Mouse (Mus musculus) activated CD4-positive, CD25-positive, alpha-beta regulatory T cell, adult 4 months (primary cell): ENCODE results near the gene Dop1b. TPM values are rescaled to one million over a fixed set of nuclear protein-coding genes. Genes with fewer than 3 reads are reported as not detected.
"Not testable (repeated sequence)": the region's sequence is repeated elsewhere in the genome, so short reads cannot be mapped to it uniquely, and the experiment has no call there.

ENCODE experiments used
- ATAC-seq: one replicate; pipeline ENCODE4 v1.8.0; 2017
- polyA plus RNA-seq, 2 experiments: library from polyadenylated mRNA; unstranded; fragments of 100-300 nt; shearing (Covaris generic); gene quantifications; one replicate each; pipeline ENCODE4 v1.2.1; 2017

Gene Dop1b
- polyA plus RNA-seq, 2 experiments from 2014 or later: 24.5 to 25.5 TPM

DNA sequence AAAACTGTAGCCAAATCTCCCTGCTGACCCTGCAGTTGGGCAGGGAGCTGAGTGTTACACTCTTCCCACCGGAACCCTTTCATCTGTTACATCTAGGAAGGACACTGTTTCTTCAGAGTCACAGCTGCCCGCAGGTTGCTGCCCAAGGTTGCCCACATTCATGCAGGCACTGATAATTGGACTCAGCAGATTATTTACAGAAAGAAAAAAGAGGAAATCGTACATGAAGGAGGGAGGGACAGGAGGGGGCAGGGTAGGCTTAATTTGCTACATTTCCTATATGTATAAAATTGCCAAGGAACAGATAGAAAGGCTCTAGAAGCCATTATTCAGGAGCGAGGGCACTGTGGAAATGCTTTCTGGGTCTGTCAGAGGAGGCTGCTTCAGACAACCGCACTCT, 44.9 kb downstream of the Dop1b start:
- ATAC-seq: no peak

DNA sequence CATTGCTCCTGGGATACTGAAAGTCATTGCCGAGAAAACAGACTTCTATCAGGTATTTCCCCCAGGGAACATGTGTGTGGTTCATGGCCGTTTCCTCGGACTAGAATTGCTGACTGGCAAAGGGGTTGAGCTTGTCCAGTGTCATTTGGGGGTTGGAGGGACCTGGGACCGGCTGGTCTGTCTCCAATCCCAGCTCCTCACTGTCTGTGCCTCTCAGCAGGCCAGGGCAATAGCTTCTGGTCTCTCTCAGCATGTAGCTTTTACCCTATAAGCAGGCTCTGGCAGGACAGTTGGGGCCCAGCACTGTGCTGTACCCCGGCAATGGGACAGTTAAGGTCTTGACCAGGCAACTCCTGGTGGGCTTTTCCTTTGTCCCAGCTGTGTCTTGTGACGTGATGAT, 51.7 kb downstream of the Dop1b start:
- ATAC-seq: no peak

DNA sequence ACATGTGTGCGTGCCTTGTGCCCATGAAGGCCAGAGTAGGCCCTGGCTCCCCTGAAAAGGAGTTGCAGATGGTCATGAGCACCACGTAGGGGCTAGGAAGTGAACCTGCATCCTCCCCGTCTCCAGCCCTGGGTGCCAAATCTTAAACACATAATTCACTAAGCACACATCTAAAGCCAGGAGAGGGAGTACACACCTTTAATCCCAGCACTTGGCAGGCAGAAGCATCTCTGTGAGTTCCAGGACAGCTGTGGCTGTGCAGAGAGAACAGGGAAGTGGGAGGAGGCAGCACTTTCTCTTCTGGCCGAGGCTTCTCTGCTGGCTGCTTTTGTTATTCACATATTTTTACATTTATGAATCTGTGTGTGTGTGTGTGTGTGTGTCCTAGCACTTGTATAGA, 52.9 kb downstream of the Dop1b start:
- no peak for ATAC-seq

DNA sequence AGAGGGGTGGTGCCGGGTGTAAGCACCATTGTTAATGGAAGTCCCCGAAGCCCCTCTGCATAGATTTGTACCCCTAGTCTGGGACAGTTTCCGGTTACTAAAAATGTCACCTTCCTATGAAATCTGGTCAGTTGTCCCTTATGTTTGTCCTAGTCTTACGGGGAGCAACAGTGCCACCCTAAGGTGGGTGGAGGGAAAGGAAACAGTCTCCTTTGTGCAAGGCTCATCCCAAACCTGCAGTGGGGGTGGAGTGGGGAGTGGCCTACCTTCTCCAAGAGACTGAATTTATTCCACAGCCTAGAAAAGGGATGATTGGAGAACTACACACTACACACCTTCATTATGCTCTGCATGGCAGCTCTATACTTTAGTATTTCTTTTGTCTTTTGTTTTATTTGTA, 55.3 kb downstream of the Dop1b start:
- ATAC-seq: peak; percentile 33

DNA sequence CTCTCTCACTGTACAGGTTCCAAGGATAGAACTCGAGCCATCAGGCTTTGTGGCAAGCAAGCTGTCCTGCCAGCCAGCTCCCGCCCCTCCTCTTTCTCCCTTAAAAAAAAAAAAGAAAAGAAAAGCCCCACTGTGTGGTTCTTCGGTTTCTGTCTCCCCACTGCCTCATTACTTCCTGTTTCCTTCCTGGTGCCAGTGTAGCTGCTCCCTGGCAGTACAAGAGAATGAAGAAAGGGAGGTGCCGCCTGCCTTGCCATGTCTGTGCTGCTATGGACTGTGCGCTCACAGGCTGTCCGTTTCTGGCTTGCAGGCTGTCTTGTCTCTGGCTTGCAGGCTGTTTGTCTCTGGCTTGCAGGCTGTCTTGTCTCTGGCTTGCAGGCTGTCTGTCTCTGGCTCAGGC, 55.8 kb downstream of the Dop1b start:
- peak; percentile 62 for ATAC-seq

DNA sequence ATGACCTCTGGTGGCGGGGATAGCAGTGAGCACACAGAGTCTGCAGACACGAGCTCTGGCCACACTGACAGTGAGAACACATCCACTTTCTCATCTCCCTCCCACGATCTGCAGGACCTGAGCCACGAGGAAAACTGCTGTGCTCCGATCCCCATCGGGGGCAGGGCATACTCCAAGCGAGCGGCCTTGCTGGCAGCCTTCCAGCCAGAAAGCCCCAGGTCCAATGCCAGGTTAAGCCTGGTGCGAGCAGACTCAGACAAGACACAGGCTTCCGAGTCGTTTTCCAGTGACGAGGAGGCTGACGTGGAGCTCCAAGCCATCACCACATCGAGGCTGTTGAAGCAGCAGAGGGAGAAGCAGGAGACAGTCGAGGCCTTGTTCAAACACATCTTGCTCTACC, 57.9 kb downstream of the Dop1b start:
- no peak for ATAC-seq

DNA sequence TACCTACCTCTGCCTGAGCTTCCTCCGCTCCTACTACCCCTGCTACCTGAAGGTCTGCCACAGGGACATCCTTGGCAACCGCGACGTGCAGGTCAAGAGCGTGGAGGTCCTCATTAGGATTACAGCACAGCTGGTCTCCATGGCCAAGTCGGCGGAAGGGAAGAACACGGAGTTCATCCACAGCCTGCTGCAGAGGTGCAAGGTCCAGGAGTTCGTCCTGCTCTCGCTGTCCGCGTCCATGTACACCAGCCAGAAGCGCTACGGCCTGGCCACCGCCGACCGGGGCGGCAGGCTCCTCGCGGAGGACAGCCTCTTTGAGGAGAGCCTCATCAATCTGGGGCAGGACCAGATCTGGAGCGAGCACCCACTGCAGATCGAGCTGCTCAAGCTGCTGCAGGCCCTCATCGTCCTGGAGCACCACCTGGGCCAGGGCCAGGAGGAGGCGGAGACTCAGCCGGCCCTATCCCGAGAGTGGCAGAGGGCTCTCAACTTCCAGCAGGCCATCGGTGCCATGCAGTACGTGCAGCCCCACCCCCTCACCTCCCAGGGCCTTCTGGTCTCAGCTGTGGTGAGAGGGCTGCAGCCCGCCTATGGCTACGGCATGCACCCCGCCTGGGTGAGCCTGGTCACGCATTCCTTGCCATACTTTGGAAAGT, 58.7 kb downstream of the Dop1b start:
- no peak for ATAC-seq

DNA sequence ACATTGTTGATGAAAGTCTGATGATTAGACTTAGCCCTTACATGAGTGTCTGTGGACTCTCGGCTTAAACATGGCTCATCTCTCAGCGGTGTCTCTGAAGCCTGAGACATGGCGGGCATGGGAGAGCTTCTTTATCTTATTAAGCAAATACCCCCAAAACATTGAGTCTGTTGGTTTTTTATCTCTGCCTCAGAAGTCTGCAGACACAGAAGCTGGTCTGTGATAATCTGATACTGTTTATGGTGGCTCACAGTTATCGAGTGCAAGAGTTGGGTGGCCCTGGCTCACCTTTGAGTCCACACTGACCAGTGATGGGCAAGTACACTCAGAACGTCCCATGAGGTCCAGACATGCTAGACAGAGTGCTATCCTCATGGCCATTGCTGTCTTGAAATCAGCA, 63.0 kb downstream of the Dop1b start:
- no peak for ATAC-seq

DNA sequence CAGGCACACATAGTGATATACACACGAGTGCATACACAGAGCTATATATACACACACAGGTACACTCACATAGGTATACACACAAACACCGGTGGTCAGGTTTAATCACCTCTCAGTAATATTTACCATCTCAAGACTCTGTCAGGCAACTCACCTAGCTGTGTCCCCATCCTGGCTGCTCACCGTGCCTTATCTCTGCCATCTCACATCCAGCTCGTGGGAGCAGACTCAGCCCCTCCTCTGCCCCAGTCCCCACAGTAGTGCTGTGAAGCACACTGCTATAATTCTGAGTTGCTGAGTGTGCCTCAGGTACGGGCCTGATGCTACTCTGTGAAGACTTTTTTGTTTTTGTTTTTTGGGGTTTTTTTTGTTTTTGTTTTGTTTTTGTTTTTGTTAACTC, 64.8 kb downstream of the Dop1b start:
- no peak for ATAC-seq

DNA sequence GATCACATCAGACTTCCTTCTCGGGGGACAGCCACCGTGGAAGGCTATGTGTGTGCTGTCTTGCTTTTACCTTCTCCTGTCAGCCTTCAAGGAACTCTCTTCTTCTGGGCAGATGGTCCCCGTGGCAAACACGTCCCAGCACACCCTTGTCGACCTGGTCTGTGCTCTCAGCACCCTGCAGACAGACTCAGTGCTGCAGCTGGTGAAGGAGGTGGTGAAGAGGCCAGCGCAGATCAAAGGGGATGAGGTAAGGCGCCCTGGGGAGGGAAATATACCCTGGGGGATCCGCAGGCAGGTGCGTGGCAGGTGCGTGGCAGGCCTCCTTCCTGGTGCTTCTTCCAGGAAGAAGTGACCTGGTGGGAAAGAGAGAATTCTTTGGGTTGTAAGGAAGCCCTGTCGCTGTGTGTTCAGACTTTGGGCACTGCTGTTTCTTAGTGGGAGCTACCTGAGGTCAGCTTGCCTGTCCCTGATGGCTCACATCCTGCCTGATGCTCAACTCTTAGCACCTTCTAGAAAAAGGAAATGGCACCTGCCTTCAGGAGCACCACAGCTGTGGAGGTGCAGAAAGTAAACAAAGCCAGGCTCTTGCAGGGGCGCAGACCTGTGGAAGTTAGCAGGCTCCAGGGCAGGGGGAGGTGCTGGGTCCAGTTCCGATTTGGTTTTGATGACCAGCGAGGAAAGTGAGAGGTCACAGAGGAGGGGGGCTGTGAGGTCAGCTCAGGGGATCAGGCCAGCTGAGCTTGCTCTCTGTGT, 65.7 kb downstream of the Dop1b start:
- ATAC-seq: peak; percentile 65

DNA sequence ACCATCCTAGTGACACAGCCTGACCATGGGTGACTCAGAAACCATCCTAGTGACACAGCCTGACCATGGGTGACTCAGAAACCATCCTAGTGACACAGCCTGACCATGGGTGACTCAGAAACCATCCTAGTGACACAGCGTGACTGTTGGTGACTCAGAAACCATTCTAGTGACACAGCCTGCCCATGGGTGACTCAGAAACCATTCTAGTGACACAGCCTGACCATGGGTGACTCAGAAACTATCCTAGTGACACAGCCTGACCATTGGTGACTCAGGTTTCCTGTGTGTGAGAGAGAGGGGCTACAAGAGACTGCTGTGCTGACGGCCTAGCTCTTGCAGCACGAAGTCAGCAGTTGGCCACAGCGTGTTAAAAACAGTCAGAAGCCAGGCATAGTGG, 66.7 kb downstream of the Dop1b start:
- ATAC-seq: not testable (repeated sequence)

DNA sequence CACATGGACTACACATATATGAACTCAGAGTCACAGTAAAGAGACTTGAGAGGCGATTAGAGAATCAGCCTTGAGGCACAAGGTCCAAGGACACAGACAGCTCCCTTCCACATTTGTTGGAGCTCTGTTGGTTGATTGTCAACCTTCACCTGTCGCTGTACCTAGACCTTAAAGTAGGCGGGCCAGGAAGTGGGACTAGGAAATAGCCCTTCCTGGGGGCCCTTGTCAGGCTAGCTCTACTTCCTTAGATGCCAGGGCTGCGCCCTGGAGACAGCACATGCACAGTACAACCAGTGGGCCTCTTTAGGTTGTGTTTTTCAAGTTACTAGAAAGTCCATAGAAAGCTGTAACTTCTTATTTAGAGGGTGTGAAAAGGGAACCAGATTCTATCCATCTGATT, 67.8 kb downstream of the Dop1b start:
- no peak for ATAC-seq

DNA sequence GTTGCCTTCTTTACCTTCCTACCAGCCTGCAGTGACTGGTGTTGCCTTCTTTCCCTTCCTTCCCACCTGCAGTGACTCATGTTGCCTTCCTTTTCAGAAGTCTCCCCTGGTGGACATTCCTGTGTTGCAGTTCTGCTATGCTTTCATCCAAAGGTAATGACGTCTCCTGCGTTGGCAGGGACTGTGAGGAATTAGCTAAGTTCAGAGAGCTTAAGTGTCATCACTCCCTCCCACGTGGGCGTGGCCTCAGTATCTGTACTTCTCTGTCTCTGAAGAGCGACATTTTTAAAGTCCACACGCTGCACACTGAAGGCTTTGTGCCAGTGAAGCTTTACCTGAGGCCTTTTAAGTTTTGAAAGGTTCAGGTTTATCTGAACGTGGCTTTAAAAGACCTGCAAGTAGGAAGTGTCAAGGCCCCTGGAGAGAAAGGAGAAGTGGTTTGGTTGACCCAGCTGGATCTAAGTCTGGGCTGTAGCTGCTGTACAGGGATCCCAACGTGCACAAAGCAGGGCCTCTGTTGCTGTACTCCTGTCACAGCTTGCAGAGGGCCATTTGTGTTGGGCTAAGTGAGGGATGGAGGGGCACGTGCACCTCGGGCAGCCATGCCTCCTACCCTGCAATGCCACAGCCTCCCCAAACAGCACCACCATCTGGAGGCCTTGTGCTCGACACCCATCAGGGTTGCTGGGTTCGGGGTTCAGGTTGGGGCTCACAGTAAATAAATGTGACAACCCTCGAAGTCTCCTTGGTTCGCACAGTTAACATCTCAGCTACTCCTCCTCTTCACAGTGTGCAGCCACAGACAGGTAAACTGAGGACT, 69.2 kb downstream of the Dop1b start:
- peak; percentile 41 for ATAC-seq

DNA sequence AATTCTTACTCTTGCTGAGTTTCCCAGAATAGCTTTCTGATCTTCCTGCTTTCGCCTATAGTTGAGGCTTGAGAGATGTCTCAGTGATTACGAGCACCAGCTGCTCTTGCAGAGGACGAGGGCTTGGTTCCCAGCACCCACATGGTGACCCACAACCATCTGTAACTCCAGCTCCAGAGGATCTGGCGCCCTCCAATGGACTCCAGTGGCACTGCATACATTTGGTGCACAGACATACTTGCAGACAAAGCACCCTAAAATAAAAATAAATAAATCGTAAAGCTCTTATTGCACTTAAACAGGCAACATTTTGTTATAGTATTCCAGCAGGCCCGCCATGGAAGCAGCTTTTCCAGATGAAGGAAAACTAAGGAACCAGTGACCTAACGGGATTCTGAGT, 72.5 kb downstream of the Dop1b start:
- ATAC-seq: no peak

DNA sequence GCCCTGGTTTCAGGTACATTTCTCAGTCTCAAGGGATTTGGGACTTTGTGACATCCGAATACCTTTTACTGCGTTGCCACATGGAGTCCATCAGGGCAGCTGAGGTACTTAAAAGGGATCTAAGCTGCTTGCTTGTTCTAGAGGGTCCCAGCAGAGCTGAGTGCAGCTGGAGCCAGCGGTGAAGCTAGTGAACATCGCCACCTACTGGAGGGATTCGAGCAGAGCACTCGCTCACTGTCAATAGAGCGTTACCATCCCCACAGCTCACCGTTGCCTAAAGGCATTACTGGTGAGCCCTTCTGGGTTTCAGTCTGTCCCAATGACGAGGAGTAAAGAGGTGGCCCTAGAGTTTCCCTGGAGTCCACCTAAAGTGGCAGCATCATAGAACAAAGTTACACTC, 74.1 kb downstream of the Dop1b start:
- no peak for ATAC-seq

DNA sequence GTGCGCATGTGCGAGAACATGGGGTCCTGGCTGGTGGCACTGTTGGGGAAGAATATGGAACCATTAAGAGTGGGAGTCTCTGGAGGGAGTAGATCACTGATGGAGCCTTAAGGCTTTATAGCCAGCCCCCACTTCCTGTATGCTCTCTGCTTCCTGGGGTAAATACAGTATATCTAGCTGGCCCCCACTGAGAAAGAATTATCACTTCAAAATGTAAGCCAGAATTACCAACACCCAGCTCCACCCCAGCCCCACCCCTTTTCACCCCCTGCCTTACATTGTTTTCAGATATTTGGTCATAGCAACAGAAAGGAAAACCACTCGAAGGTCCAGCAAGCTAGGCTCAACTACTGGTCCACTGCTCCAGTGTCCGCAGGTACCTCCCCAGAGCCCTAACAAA, 76.7 kb downstream of the Dop1b start:
- ATAC-seq: no peak

DNA sequence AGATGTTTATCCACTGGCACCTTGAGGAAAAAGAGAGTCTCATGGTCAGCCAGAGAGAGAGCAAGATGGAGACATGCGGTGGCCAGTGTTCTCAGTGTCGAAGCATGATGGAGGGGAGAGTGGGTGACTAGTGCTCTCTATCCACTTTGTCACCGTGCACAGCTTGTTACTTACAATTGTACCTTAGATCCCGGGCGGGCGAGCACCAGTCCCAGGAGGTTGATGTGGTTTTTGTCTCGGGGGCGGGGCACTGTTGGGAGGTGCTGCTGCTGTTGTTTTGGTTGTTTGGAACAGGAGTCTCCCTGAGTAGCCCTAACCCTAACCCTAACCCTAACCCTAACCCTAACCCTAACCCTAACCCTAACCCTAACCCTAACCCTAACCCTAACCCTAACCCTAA, 77.2 kb downstream of the Dop1b start:
- ATAC-seq: no peak

DNA sequence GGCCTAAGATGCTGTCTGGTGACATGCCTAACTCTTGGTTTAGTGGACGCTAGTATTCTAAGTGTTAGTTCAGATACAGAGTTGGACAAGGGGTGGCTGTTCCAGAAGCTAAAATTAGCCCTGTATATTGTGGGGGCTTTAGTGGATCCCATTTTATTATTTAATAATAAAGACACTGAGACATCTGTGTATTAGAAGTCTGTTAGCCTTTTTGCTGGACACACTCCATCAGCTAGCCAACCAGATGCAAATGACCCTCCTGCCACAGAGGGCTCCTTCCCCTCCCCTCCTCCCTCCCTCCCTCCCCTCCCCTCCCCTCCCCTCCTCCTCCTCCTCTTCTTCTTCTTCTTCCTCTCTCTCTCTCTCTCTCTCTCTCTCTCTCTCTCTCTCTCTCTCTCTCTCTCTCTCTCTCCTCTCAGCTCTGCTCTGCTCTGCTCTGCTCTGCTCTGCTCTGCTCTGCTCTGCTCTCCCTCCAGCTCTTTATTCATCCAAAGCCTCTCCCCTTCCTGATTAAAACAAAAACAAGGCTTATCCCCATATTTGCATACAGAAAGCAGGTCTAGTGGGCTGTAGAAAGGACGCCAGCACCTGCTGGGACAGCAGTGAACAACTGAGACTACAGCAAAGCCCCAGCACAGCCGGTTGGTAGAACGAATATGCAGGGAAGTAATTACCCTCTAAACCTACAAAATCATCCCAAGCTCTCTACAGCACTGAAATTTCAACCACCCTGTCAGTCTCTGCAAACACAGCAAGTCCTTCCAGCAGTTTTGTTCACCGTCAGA, 78.5 kb downstream of the Dop1b start:
- ATAC-seq: no peak

DNA sequence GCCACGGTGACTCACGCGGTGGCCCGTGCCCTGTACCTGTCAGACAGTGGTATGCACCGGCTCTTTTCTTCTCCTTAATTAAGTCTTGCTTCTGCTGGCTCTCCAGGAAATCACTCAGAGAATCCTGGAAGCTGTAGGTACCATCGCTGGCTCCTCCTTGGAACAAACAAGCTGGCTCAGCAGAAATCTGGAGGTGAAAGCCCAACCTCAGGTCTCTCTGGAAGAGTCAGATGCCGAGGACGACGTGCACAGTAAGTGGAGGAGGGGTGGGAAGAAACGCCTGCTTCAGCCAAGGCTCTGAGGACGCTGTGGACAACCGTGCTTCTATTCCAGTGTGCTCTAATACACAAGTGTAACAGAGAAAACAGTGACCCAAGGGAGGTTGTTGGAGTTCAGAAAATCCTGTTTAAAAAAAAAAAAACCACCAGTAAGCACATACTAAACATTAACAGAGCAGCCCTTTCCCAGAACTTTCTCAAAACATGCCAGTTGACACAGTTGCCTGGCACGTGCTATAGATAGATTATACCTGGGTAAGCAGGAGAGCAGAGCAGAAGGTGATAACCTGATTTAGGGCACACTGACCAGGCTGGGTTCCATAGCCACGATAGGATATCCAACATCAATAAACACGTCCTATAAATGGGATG, 81.4 kb downstream of the Dop1b start:
- ATAC-seq: no peak

DNA sequence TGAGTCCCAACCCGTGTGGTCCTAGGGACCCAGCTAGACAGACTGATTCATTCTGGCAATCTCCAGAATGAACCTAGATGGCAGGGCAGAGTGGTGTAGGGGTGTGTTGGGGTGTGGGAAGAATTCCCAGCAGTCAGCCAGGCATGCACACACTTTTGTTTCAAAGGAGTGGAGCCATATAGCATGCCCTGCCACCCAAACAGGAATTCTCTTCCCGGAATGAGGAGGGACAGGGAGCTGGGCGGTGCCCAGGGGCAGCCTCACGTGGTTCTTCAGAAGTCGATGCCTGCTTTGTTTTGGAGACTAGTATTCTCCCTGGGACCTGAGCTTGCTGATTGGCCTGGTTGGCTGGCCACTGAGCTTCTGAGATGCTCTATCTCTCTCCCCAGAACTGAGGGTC, 83.1 kb downstream of the Dop1b start:
- ATAC-seq: no peak

DNA sequence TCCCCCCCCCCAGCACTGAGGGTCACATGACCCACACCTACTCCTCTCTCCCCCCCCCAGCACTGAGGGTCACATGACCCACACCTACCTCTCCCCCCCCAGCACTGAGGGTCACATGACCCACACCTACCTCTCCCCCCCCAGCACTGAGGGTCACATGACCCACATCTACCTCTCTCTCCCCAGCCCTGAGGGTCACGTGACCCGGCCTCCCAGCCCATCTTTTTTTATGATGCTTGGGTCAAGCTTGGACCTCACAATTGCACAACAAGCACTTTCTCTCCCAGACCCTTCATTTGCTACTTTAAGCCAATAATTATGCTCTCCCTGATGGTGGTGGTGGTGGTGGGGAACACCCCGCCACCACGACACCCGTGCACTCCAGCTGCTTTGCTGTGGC, 83.7 kb downstream of the Dop1b start:
- no peak for ATAC-seq
